Mouse (Mus musculus) E14TG2a.4 (cell line): ENCODE data around the gene Gm13289.

Experiments
- CTCF ChIP-seq: conservative IDR thresholded peaks from 2 replicates; pipeline ENCODE4 v1.5.1; 2014; ENCODE audit warnings: low read length
- NANOG ChIP-seq: IDR thresholded peaks from 2 replicates; pipeline ENCODE4 v1.6.1; 2014; ENCODE audit warnings: borderline replicate concordance, low read length, mixed read lengths
- POU5F1 ChIP-seq: IDR thresholded peaks from 2 replicates; pipeline ENCODE4 v1.6.1; 2014; ENCODE audit warnings: low read length, borderline replicate concordance

DNA sequence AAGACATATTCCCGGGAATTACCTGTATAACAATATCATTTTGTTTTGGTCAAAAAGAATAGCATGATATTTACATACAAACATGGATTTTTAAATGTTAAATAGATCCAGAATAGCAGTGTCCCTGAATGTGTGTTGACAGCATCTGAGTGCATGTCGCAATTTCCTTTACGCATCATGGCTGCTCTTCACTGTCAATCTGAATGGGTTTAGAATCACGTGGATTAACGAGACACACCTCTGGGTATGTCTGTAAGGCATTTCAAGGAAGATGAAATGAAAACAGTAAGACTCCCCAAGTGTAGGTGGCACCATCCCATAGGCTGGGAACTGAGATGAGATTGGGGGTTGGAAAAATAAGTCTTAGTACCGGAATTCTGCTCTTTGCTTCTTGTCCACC is 37.7 kb upstream of the Gm13289 start:
- TF ChIP-seq CTCF (no peak), POU5F1 (no peak), NANOG (no peak)
